Mouse (Mus musculus) testis, postnatal 10 days (tissue): ENCODE results near the gene Adgrb2.

Source experiments
- DNase-seq: peaks from one replicate; pipeline ENCODE4 v3.0.0; 2021; ENCODE audit warnings: low spot score

Gene Adgrb2

GRCm38 (mm10) chr4:129984421-129985061 lies at the start of gene Adgrb2:
Gene Adgrb2 (plus strand): TSS chr4:129984870.
- DNase-seq, result no peak

- no peak for DNase-seq
These were observed 33.3 kb upstream of the Adgrb2 start for GRCm38 (mm10) chr4:129951359-129951821.

GRCm38 (mm10) chr4:129952241-129952810 lies 32.3 kb upstream of the Adgrb2 start:
- no peak for DNase-seq

- DNase-seq, result no peak
These were observed 30.1 kb upstream of the Adgrb2 start for GRCm38 (mm10) chr4:129954527-129954926.

GRCm38 (mm10) chr4:129960180-129960944 lies 24.3 kb upstream of the Adgrb2 start:
- DNase-seq, result peak; percentile 82

- DNase-seq, result no peak
These were observed 19.4 kb upstream of the Adgrb2 start for GRCm38 (mm10) chr4:129965294-129965693.

GRCm38 (mm10) chr4:129966201-129966600 lies 18.5 kb upstream of the Adgrb2 start:
- DNase-seq, result no peak

GRCm38 (mm10) chr4:129967024-129968014 lies 17.4 kb upstream of the Adgrb2 start:
- no peak for DNase-seq

GRCm38 (mm10) chr4:129970168-129970567 lies 14.5 kb upstream of the Adgrb2 start:
- no peak for DNase-seq

GRCm38 (mm10) chr4:129970861-129971260 lies 13.8 kb upstream of the Adgrb2 start:
- DNase-seq, result no peak

- no peak for DNase-seq
These were observed 12.7 kb upstream of the Adgrb2 start for GRCm38 (mm10) chr4:129971989-129972388.

- DNase-seq, result no peak
These were observed 10.4 kb upstream of the Adgrb2 start for GRCm38 (mm10) chr4:129974285-129974684.

GRCm38 (mm10) chr4:129977256-129977655 lies 7.4 kb upstream of the Adgrb2 start:
- no peak for DNase-seq

GRCm38 (mm10) chr4:129978227-129978626 lies 6.4 kb upstream of the Adgrb2 start:
- DNase-seq, result no peak

GRCm38 (mm10) chr4:129978930-129979329 lies 5.7 kb upstream of the Adgrb2 start:
- DNase-seq, result no peak

- DNase-seq, result no peak
These were observed 3.0 kb upstream of the Adgrb2 start for GRCm38 (mm10) chr4:129981657-129982056.

- no peak for DNase-seq
These were observed 1.6 kb upstream of the Adgrb2 start for GRCm38 (mm10) chr4:129983046-129983445.

- peak; percentile 86 for DNase-seq
These were observed 778 bp upstream of the Adgrb2 start for GRCm38 (mm10) chr4:129983764-129984420.

- DNase-seq, result no peak
These were observed 546 bp downstream of the Adgrb2 start for GRCm38 (mm10) chr4:129985161-129985670.

GRCm38 (mm10) chr4:129985671-129986441 lies 1.2 kb downstream of the Adgrb2 start:
- peak; percentile 80 for DNase-seq
